Mouse (Mus musculus) cerebellum, adult (tissue): Measurements from ENCODE around the gene Pip5k1b.

Source experiments
- ATAC-seq: cut with Nextera tagmentation; 2 replicates; pipeline ENCODE4 v1.9.2; 2017; ENCODE audit warnings: mild to moderate bottlenecking, moderate library complexity, mixed read lengths; ENCODE audit not compliant: insufficient number of reproducible peaks, low FRiP score, low TSS enrichment

Pip5k1b gene

DNA sequence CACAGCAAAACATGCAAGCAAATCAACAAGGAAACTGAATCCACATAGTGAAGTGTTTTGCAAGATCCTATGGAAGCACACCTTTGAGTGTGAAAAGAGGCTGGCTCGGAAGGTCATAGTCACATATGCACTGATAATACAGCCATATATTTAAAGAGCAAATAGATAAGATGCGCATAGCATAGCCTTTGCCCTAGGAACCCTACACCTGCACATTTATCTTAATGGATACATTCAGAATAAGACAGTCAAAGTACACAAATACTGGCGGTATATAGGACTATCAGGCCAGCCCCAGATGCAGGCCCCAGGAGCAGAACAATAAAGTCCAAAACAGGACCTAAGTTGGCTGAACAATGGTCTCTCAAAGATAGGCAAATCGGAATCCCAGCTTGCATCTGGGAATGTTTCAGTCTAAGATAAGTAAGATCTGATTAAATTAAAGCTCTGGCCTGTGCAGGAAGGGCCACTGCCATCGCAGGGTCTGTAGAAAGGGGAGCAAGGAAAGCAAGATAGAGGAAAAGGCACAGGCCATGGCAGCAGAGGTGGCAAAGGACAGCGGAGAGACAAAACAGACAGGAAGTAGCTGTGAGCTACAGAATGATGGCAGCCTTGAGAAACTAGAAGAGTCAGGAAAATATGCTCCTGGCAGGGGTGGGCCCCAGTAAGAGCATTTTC lies 35.8 kb downstream of the Pip5k1b start:
- ATAC-seq, result no peak

DNA sequence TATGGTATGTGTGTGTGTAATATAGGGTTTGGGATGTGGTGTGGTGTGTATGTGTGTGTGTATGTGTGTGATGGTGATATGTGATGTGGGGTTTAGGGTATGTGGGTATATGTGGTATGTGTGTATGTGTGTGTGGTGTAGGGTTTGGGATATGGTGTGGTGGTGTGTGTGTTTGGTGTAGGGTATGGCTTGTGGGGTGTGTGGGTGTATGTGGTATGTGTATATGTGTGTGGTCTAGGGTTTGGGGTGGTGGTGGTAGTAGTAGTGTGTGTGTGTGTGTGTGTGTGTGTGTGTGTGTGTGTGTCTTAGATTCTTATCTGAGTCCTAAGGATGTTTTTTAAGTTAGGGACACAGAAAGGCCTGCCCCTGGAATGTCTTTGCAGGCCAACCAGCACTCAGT lies 37.3 kb downstream of the Pip5k1b start:
- no peak for ATAC-seq

DNA sequence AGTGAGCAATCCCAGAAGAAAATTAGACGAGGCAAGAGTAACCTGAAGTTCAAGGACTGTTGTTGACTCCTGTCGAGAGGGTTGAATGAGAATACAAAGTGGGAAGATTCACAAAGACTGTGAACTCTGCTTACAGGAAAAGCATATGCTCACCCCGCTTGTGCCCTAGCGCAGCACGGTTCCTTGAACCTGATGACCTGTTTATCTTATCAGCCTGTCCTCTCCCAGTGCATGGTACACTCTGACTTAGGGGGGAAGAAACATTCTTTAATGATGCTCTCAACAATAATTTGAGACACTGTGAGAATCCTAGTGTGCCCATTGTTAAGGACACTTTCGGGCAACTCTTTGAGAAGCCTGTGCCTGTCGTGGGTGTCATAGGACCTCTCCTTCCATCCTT lies 38.6 kb downstream of the Pip5k1b start:
- no peak for ATAC-seq

DNA sequence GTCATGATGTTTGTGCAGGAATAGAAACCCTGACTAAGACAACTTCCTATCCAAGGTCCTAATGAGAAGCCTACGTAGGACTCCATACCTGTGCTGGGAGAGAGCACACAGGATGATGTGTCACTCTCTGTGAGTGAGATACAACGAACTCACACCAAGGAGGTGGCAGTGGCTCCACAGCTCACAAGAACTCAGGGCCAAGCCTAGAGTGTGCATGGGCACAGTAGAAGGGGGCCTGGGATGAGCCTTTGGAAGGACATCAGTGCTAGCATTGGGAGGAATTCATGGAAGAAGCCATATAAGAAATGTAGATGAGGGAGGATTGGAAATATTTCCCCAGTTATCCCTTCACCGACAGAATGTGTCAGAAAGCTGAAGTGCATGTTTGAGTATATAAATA lies 39.7 kb downstream of the Pip5k1b start:
- ATAC-seq, result no peak

DNA sequence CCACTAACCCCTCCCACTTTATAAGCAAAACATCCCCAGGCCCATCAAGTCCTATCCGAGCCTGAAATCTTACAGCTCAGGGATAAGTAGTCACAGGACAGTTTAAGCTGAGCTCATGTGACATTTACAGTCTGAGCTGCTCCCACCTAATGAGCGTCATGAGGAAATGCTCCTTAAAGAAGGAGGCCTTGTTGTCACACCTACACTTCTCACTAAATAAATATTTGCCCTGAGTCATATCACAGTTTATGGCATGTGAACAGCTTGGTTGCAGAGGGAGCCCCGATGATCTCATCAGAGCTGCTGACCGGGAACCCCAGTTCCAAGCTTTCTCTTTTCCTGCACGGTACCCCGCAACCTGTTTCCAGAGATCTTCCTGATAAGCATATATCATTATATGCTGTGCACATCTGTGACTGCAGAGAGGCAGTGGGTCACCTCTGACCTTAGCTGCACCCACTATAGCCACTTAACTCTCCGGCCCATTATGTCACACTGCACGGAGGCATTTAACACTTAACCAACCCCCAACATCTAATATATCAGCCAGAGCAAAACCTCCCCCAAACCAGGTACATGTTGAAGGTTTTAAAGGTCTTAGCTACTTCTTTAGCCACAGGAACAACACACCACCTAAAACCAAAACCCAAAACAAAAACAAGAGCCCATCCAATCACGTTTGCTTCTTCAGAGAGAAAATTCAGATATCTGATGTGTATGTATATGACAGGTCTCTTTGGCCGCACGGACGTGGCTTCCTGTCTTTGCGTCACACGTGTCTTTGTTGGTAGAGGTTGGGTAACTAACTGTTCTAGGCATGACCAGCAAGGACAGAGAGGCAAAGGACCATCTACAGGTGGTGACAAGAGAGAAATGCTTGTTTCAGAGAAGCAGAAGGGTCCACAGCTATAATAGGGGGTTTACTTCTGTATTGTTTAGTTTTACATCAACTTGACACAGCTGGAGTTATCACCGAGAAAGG lies 40.7 kb downstream of the Pip5k1b start:
- no peak for ATAC-seq

DNA sequence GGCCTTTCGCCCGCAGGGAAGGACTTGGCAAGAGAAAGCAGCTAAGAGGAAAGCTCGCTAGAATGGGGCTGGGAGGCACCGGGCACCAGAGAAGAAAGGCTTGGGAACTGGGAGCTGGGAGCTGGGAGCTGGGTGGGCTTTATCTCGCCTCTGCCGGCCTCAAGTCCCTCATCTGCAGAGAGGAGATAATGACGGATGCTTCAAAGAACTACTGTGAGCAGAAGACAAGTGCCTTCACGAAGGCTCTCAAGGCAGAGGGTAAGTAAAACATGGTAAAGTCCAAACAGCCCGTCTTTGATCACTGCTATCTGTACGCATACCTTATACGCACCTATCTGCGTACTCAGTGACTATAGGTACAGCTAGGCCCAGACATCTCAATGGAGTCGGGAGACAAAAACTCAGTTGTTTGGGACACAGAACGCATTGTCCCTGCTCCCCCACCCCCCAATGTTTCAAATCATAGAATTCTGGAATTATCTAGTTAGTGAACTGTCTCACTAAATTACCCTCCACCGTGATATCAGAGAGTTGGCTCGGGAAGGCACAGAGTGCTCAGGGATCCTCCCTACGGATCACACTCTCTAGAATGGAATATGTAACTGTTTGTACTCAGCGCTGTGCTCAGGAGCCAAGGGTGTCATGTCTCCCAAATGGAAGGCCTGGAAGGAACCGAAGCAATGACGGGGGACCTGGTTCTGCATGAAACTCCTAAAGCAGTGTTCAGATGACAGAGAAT lies 42.4 kb downstream of the Pip5k1b start:
- ATAC-seq, result no peak

DNA sequence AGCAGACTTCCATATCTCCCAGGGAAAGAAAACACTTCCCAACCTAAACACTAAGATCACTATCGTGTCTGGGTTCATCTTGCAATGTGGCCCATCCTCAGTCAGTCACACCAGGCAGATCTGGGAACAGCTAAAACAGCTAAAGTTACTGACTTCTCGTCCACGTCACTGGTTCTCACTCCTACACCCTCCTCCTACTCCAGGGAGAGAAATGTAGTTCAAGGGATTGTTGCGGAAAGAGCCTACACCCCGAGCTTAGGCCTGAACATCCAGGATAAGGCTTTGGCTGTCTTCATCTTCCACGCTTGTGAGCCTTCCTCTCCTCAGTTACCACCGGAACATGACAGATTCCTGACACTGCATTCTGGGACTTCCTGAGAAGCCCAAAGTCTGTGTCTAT lies 43.7 kb downstream of the Pip5k1b start:
- ATAC-seq, result no peak

DNA sequence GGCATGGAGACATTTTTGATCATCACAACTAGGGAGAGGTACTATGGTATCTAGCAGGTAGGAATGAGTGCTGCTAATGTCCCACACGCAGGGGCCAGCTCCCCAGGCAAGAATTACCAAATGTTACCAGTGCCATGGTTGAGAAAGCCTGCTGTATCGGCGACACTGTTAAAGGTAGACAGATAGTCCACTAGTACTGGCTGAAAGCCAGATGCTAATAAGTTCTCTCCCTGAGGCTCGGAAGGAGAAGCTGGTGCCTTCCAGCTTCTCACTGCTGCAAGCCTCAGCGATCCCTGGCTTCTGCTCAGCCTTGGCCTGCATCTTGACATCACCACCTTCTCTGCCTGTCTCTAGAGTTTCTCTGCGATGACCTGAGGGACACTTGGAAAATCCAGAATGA lies 46.3 kb downstream of the Pip5k1b start:
- no peak; the same call in 1 of the 2 replicates for ATAC-seq

DNA sequence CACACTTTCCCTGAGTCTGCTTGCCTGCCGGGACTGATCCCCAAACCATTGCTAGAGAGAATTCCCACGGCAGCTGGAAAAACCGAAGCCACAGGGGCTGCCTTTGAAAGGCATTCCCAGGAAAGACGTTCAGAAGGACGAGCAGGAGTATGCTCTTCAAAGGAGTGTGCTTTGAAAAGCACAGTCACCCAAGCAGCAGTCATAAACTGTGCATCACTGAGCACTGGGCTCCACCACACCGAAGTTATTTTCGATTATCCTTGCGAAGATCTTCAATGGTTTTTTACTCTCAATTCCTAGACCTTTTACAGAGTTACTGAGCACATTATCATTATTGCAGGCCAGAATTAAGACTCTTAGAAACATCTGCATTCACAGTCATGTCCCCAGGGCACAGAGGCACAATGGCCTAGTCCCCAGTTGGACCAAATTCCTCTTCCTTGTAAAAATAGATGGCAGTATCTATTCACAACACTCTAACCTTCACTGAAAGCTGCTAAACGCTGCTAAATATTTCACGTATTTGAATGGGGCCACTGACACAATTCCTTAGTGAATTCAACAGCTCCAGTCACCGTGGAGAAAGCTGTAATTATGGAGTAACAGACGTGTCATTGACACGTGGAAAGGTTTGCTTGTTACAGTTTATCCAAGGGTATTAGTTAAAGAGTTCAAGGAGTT lies 47.4 kb downstream of the Pip5k1b start:
- no peak for ATAC-seq

DNA sequence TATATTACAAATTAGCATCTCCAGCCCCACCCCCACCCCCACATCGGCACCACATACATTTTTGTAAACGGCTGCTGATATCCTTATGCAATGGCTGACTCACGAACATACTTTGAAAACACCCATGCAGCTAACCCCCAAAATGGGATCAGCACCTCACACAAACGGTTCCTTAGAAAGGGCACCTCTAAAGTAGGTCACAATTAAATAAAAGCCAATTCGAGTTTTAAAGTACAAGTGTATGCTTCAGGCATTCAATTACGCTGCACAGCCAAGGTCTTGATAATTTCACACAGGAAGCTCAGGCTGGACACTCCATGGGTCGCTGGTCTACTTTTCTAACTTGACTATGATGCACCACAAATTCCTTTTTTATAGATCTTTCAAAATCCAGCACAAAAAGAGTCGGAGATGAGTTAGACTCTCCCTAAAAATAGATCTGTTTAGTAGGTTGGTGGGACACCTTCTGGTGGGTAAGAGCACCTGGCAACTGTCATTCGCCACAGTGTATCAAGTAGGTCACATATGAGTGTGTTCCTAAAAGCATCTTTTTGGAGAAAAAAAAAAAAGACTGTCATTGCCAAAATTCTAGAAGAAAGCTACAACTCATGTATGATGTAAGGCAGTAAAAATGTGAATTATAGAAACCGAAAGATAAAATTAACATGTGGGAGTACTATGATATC lies 52.8 kb downstream of the Pip5k1b start:
- ATAC-seq, result 0 out of 2 replicates have a peak, but pooled peaks have one; percentile 49

DNA sequence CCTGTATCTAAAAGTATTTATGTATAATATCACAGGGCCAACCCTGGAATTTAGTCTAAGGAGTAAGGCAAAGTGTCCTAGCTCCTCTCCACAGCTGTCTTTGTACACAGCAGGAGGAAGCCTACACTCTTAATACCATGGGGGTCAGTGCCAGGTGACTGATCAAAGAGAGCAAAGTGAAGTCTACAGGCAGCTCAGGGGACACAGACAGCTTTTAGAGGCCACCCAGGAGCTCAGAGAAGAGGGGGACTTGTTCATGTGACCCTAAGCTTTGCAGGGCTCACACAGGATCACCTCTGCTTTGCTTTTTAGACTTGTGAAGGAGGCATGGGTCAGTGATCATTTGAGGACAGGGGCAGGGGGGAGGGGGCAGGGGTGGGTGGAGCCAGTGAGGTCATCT lies 54.1 kb downstream of the Pip5k1b start:
- no peak for ATAC-seq

DNA sequence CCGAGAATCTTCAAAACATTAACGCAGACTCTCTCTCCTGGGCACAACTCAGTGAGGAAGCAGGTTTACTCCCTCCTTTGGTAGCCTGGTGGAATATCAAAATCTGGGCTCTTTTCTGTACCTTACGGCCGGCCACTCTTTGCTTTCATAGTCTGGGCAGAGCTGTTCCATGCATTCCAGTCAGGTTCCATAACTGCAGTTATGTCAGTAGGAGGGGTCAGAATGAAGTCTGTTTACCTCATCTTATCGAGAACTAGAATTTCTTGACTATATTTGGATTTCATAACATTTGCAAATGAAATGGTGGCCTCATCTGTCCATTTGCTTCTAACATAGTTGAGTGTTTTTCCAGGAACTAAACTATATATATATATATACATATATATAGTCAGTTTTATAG lies 55.2 kb downstream of the Pip5k1b start:
- ATAC-seq, result no peak

DNA sequence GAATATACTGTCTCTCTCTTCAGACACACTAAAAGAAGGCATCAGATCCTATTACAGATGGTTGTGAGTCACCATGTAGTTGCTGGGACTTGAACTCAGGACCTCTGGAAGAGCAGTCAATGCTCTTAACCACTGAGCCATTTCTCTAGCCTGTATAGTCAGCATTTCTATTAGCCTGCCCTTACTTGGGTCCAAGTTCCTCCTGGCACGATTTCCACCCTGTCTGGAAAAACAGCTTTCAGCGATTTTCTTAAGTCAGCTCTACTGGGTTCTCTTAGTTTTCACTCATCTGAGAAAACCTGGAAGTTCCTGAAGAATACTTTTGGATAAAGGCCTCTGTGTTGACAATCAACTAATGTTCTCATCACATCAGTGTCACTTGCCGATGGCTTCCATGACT lies 56.4 kb downstream of the Pip5k1b start:
- ATAC-seq, result no peak

DNA sequence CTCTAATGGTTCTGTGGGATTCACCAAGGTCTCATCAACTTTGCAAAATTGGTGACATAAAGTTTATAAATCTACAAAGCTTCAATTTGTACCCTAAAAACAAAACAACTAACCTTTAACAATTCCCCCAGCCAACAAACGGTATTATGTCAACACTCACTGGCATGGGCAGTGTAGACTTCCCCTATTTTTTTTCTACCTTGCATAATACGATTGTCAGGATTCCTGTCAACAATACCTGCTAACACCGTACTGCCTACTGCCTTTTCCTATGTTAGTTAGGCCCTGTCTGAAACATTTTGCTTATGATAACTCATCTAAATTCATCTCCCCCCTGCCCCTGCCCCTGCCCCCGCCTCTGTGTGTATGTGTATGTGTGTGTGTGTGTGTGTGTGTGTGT lies 61.8 kb downstream of the Pip5k1b start:
- no peak for ATAC-seq

DNA sequence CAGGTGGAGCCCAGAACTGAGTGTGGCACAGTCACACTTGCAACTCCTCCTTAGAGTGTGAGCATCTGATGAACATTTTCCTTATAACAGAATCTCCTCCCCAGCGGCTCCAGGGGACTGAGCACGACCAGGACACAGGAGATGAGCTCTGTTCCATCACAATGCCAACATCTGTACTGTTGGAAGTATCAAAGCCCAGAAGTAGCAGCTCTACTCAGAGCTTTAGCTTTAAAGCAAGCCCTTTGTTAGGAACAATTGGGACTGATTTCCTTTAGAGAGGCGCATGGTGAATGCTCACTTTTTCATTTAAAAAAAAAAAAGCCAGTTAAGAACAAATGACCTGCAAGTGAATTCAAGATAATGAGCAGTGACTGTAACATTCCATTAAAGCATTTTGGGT lies 63.8 kb downstream of the Pip5k1b start:
- no peak for ATAC-seq

DNA sequence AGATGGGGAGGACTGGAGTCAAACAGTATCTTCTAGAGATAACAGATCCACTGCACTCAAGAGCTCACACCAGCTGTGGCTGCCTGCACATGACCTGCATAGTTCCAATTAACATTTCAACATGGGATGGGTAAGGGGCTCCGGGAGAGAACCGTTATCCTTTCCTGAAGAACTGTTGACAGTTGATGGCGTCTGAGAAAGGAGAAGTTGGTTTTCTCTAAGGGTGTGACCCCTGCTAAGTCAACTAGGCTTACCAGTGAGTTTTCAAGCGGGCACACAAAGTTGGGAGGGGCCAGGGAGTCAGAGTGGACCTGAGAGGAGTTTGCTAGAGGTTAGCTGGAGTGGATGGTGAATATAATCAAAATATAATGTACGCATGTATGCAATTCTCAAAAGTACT lies 65.4 kb downstream of the Pip5k1b start:
- ATAC-seq, result no peak

DNA sequence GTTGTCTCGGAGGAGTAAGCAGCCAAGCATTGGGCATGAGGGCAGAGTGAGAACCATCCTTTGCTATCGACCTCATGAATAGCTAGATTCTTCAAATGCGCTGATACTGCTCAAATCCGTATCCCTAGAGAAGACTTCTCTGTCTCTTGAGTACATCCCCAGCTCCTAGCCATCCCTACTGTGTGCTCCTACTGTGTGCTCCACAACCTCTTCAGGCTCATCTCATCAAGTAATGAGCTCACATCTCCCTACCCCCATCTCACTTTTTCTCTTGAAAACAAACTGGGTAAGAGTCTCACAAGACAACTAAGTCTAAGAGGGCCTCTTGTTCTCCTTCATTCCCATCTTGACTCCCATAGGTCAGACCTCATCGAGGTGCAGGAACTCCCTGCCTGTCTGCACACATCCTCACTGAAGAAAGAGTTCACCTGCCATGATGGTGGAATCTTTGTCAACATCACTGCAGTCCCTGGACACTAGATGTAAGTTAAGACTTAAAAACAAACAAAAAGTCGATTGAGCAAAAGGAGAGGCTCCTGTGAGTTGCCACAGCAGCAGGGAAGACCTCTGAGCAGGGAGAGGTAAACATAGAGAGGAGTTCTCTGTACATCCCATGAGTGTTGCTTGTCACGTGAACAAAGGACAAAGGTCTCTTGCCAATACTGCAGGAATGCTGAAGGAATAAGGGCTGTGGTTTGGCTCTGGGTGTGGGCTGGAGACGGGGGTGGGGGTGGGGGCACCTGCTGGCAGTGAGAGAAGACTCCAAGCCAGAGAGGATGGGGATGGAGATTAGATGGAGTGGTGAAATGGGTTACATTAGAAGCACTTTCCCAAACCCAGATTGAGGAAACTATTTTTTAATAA lies 69.0 kb downstream of the Pip5k1b start:
- ATAC-seq, result no peak

DNA sequence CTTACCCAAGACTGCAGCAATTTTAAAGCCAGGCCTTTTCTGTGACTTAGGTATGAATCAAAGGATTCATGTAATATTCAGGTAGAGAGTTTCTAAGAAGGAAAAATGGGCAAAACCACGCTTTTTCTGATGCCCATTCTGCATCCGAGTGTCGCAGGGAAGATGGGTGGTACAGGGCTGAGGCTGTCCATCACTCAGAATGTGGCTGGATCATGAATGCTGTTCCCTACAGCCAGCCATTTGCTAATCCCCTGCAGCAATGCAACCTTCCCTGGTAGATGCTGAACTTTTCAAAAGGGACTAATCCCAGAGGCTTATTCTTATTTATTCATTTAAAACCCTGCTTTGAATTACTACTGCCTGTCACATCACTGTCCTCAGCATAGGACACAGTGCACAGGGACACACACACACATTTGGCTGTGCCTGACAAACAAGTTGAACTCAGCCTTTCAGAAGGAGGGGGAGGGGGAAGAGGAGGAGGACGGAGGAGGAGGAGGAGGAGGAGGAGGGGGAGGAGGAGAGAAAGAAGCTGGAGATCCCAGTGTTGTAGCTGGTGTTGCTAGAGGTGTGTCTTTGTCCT lies 71.0 kb downstream of the Pip5k1b start:
- ATAC-seq, result no peak

DNA sequence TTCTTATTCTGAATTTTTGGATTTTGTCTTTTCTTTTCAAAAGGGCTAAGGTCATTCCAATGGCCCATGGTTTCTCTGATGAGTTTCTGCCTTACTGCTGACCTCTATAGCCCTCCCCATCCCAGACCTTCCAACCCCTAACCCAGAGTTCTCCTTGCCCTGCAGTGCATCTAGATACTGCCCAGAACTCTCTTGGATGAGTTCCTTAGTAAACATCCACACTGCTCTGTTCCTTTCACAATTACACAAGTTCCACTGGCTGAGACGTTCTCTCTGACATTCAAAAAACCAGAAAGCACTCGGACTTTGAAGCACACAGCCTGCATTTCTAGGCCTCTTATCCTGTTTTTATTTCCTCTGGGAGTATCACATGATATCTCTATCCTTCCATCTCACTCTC lies 74.8 kb downstream of the Pip5k1b start:
- ATAC-seq, result no peak
